In the genomic region with DNA sequence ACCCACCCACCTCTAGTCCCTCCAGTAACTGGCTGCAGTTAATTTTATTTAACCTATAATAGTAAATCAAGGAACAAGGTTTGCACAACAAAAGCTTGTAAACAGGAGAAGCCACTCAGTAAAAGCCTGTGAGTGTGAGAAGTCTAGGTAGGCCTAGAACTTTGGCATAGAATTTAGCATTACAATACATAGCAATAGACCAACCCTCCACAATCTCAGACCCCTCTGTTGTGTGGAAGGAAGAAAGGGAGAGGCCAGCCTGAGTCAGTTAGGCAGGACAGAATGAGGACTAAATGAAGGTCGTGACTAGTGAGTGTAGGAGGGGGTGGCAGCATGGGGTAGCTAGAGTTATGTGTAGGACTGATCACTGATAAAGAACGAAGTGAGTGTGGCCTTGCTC, we compare ENCODE assay signal across 42 mouse cellular contexts. TPM values are rescaled to one million over a fixed set of nuclear protein-coding genes. Genes with fewer than 3 reads are reported as not detected.
"Had no signal": no experiment of that assay in that cellular context is flagged by ENCODE, and none has a peak within 500 bp of the region (broad histone marks: within the 10 kb centered on the region; RNA-seq: fewer than 3 reads in every experiment).

No protein-coding gene starts in this region.

- H3K9ac ChIP-seq: heart, embryonic 13.5 days; heart, embryonic 15.5 days; hindbrain, embryonic 12.5 days; hindbrain, embryonic 14.5 days; intestine, embryonic 15.5 days; limb, embryonic 13.5 days; limb, embryonic 15.5 days; liver, embryonic 12.5 days; liver, embryonic 14.5 days had no signal

- ATAC-seq: hindbrain, embryonic 16.5 days; inflammation-experienced regulatory T-cells, adult 6 months; intestine, embryonic 15.5 days; intestine, postnatal 0 days; liver, embryonic 12.5 days had no signal

- H3K4me1 ChIP-seq: hindbrain, embryonic 12.5 days; intestine, embryonic 15.5 days; limb, embryonic 13.5 days; limb, embryonic 15.5 days; liver, embryonic 12.5 days had no signal

- H3K27ac ChIP-seq: heart, adult 2 months; heart, embryonic 13.5 days; heart, embryonic 15.5 days; hindbrain, embryonic 12.5 days; hindbrain, embryonic 14.5 days; intestine, embryonic 15.5 days; limb, embryonic 13.5 days; limb, embryonic 15.5 days; liver, embryonic 12.5 days; liver, embryonic 14.5 days had no signal

- H3K4me2 ChIP-seq: heart, embryonic 11.5 days; heart, embryonic 13.5 days; heart, embryonic 15.5 days; hindbrain, embryonic 12.5 days; hindbrain, embryonic 14.5 days; intestine, embryonic 15.5 days; limb, embryonic 13.5 days; limb, embryonic 15.5 days; liver, embryonic 12.5 days had no signal

- H3K9me3 ChIP-seq: heart, embryonic 13.5 days; heart, embryonic 15.5 days; hindbrain, embryonic 12.5 days; intestine, embryonic 15.5 days; limb, embryonic 13.5 days; limb, embryonic 15.5 days; liver, embryonic 12.5 days had no signal

- H3K27me3 ChIP-seq: heart, embryonic 13.5 days; heart, embryonic 15.5 days; hindbrain, embryonic 12.5 days; intestine, embryonic 15.5 days; limb, embryonic 13.5 days; limb, embryonic 15.5 days; liver, embryonic 12.5 days had no signal

- H3K4me3 ChIP-seq: heart, adult 2 months; heart, embryonic 13.5 days; heart, embryonic 15.5 days; hindbrain, embryonic 12.5 days; intestine, embryonic 15.5 days; limb, embryonic 13.5 days; limb, embryonic 15.5 days; liver, embryonic 12.5 days had no signal

- DNase-seq: gastrocnemius, postnatal 14 days; gastrocnemius, postnatal 36 days; heart, adult 11 months; heart, adult 2 months; heart, postnatal 14 days; heart, postnatal 36 days; kidney, adult 18-20 months; kidney, adult 8-10 months; kidney, postnatal 10 days; kidney, postnatal 25 days; layer of hippocampus, adult 9-11 months; layer of hippocampus, postnatal 36 days; left cerebral cortex, postnatal 4 days had no signal

RNA-seq across cellular contexts. Expression of gene Sgk2, which starts 44.6 kb away (rescaled TPM):
- total RNA-seq: gastrocnemius, adult 18-20 months; gastrocnemius, adult 8-10 months; gastrocnemius, postnatal 14 days; gastrocnemius, postnatal 36 days; heart, adult 2 months; heart, postnatal 36 days; hematopoietic stem cell, adult 5-6 weeks; left cerebral cortex, postnatal 4 days had no signal
- polyA plus RNA-seq: heart, adult 2 months; heart, embryonic 11.5 days; heart, embryonic 13.5 days; heart, embryonic 15.5 days; heart, postnatal 0 days; hindbrain, embryonic 12.5 days; inflammation-experienced regulatory T-cells, adult 6 months; limb, embryonic 11.5 days had no signal

RNA-seq across cellular contexts. Expression of gene Gtsf1l, which starts 55.9 kb away (rescaled TPM):
- total RNA-seq: gastrocnemius, adult 18-20 months; gastrocnemius, adult 8-10 months; gastrocnemius, postnatal 14 days; gastrocnemius, postnatal 36 days; heart, adult 2 months; heart, postnatal 14 days; heart, postnatal 36 days; hematopoietic stem cell, adult 5-6 weeks; layer of hippocampus, adult 18-20 months; layer of hippocampus, adult 8-10 months; layer of hippocampus, postnatal 14 days; layer of hippocampus, postnatal 36 days; left cerebral cortex, adult 18-20 months; left cerebral cortex, adult 8-10 months; left cerebral cortex, postnatal 10 days; left cerebral cortex, postnatal 25 days; left cerebral cortex, postnatal 4 days; liver, adult 2 months had no signal
- polyA plus RNA-seq: heart, embryonic 11.5 days; heart, embryonic 13.5 days; heart, embryonic 15.5 days; heart, postnatal 0 days; hindbrain, embryonic 12.5 days; hindbrain, embryonic 16.5 days; inflammation-experienced regulatory T-cells, adult 6 months; intestine, embryonic 15.5 days; intestine, postnatal 0 days; kidney, embryonic 14.5 days; kidney, embryonic 16.5 days; large intestine, adult 2 months; limb, embryonic 11.5 days; limb, embryonic 13.5 days; limb, embryonic 15.5 days; liver, adult 2 months; liver, embryonic 12.5 days; liver, embryonic 14.5 days had no signal
